Comparison of ENCODE assay signal across 9 mouse cellular contexts in genomic region chr12:86779206-86779989, GRCm38 (mm10). TPM values are rescaled to one million over a fixed set of nuclear protein-coding genes. Genes with fewer than 3 reads are reported as not detected.
DNase-seq lines count a peak whose midpoint lies in the region; ATAC-seq and TF ChIP-seq lines count a peak whose summit lies in the region.
"Had no signal": no experiment of that assay in that cellular context is flagged by ENCODE, and none has a peak within 500 bp of the region (broad histone marks: within the 10 kb centered on the region; RNA-seq: fewer than 3 reads in every experiment).

No protein-coding gene starts in this region.

- H3K4me2 ChIP-seq in hindbrain, embryonic 11.5 days (replicated peaks; ENCODE audit: low read depth, low read length) = no peak overlapping the region
- no peak overlapping the region for H3K4me2 ChIP-seq in hindbrain, embryonic 16.5 days (ENCODE audit: low read length)
- H3K4me2 ChIP-seq: hindbrain, embryonic 15.5 days had no signal

- in situ Hi-C loops in Patski (cut with MboI; ENCODE audit: low pct_unique_long_range_greater_than_20kb) = no loop called here

- CTCF ChIA-PET in Patski (lab: Charles Lee) = interaction anchor here (0.6 to 1.6 kb wide), 6 partner anchors 10 to 166 kb away, joined by 3 to 4 read pairs (median 3); no protein-coding TSS in a partner anchor

- H3K27me3 ChIP-seq in hindbrain, embryonic 11.5 days (ENCODE audit: control insufficient read depth, insufficient read depth, low read length) = no peaks in the 10 kb centered on the region
- no peaks in the 10 kb centered on the region for H3K27me3 ChIP-seq in hindbrain, embryonic 16.5 days (replicated peaks; ENCODE audit: control insufficient read depth, insufficient read depth, low read length)
- H3K27me3 ChIP-seq in Patski = no peaks in the 10 kb centered on the region
- H3K27me3 ChIP-seq in splenic B cell, adult 2 months (ENCODE audit: control insufficient read depth, insufficient read depth, low read length, poor library complexity, severe bottlenecking) = no peaks in the 10 kb centered on the region
- H3K27me3 ChIP-seq: hindbrain, embryonic 15.5 days had no signal

- peak; percentile 47 for TF ChIP-seq CTCF in Patski (IDR thresholded peaks at IDR 0.05)

- WGBS in hindbrain, embryonic 11.5 days = 58% methylated on average over 11 of the region's 11 CpGs
- 56% methylated on average over 11 of the region's 11 CpGs for WGBS in hindbrain, embryonic 16.5 days

- peak; percentile 51 for DNase-seq in hindbrain, embryonic 11.5 days (ENCODE audit: low spot score)
- peak; percentile 82 for DNase-seq in 416B (ENCODE audit: low read depth)
- DNase-seq in Patski (ENCODE audit: low read depth, low spot score) = no peak
- DNase-seq in heart, postnatal 4 days = peak; percentile 61
- DNase-seq in splenic B cell, adult 2 months (ENCODE audit: low read depth, low spot score) = peak; percentile 76
- DNase-seq in frontal cortex, postnatal 14 days (ENCODE audit: low spot score in 2 of 2) = no peak
- DNase-seq in adrenal gland, adult 18-20 months (ENCODE audit: low spot score in 2 of 2) = no peak

- H3K4me1 ChIP-seq in hindbrain, embryonic 11.5 days (replicated peaks; ENCODE audit: control insufficient read depth, insufficient read depth, low read length) = 0 out of 2 replicates have a peak, but pooled peaks cover 2% of the 10 kb centered on the region
- H3K4me1 ChIP-seq in hindbrain, embryonic 16.5 days (ENCODE audit: control insufficient read depth, insufficient read depth, low read depth, low read length) = no peaks in the 10 kb centered on the region
- H3K4me1 ChIP-seq: hindbrain, embryonic 15.5 days had no signal

- no peak for ATAC-seq in hindbrain, embryonic 11.5 days (ENCODE audit: low FRiP score)
- no peak for ATAC-seq in hindbrain, embryonic 16.5 days
- ATAC-seq in Patski = peak; percentile 39

- H3K27ac ChIP-seq in hindbrain, embryonic 11.5 days (ENCODE audit: low read depth, low read length) = no peak overlapping the region
- H3K27ac ChIP-seq in hindbrain, embryonic 16.5 days (ENCODE audit: low read depth, low read length) = no peak overlapping the region
- H3K27ac ChIP-seq: hindbrain, embryonic 15.5 days had no signal

- no peaks in the 10 kb centered on the region for H3K36me3 ChIP-seq in hindbrain, embryonic 11.5 days (ENCODE audit: control insufficient read depth, insufficient read depth, low read length)
- no peaks in the 10 kb centered on the region for H3K36me3 ChIP-seq in hindbrain, embryonic 16.5 days (ENCODE audit: control insufficient read depth, insufficient read depth, low read length)
- H3K36me3 ChIP-seq in splenic B cell, adult 2 months (ENCODE audit: control insufficient read depth, insufficient read depth, low read length, poor library complexity, severe bottlenecking) = no peaks in the 10 kb centered on the region
- H3K36me3 ChIP-seq: hindbrain, embryonic 15.5 days had no signal

- H3K9ac ChIP-seq in hindbrain, embryonic 11.5 days (ENCODE audit: low read depth, low read length) = no peak overlapping the region
- H3K9ac ChIP-seq in hindbrain, embryonic 16.5 days (ENCODE audit: low read depth, low read length) = no peak overlapping the region
- H3K9ac ChIP-seq: hindbrain, embryonic 15.5 days had no signal

- no peaks in the 10 kb centered on the region for H3K9me3 ChIP-seq in hindbrain, embryonic 11.5 days (ENCODE audit: control insufficient read depth, low read length)
- H3K9me3 ChIP-seq in hindbrain, embryonic 16.5 days (ENCODE audit: control insufficient read depth, low read length) = no peaks in the 10 kb centered on the region
- H3K9me3 ChIP-seq: hindbrain, embryonic 15.5 days had no signal

- POLR2A ChIA-PET in Patski (lab: Charles Lee) = no interaction called here

- no peak overlapping the region for H3K4me3 ChIP-seq in hindbrain, embryonic 11.5 days (ENCODE audit: low read depth, low read length)
- H3K4me3 ChIP-seq in hindbrain, embryonic 16.5 days (ENCODE audit: low read length) = no peak overlapping the region
- H3K4me3 ChIP-seq: hindbrain, embryonic 15.5 days had no signal

RNA-seq across cellular contexts. Expression of gene Lrrc74a, which starts 45.2 kb away (rescaled TPM):
- polyA plus RNA-seq in hindbrain, embryonic 11.5 days (2014; fragmentation: Nextera tagmentation; extraction: Ambion mirVana) = not detected in 2 replicates
- polyA plus RNA-seq in hindbrain, embryonic 16.5 days (2015; fragmentation: Nextera tagmentation; extraction: Ambion mirVana) = not detected in 2 replicates
- polyA plus RNA-seq in Patski (2021) = not detected
- total RNA-seq in heart, postnatal 4 days (2021) = not detected
- not detected for total RNA-seq in adrenal gland, adult 18-20 months (2021)
- polyA plus RNA-seq: hindbrain, embryonic 15.5 days had no signal

RNA-seq across cellular contexts. Expression of gene Angel1, which starts 53.1 kb away (rescaled TPM):
- 8.4 and 11.6 TPM in 2 replicates for polyA plus RNA-seq in hindbrain, embryonic 11.5 days (2014; fragmentation: Nextera tagmentation; extraction: Ambion mirVana)
- polyA plus RNA-seq in hindbrain, embryonic 16.5 days (2015; fragmentation: Nextera tagmentation; extraction: Ambion mirVana) = 10.0 and 13.0 TPM in 2 replicates
- 4.9 TPM for polyA plus RNA-seq in Patski (2021)
- total RNA-seq in heart, postnatal 4 days (2021) = 1 to 10 TPM; 5.2 to 5.3 TPM
- 1 to 10 TPM; 2.3 to 2.4 TPM for total RNA-seq in adrenal gland, adult 18-20 months (2021)

Comparison
In these comparisons a context has a peak if more than half of its experiments do, and no peak if none do; other contexts are left out.
1. DNase-seq: peak in hindbrain, embryonic 11.5 days (single experiment), 416B (single experiment), heart, postnatal 4 days (single experiment) and splenic B cell, adult 2 months (single experiment); none in Patski (single experiment), frontal cortex, postnatal 14 days (0 of 2) and adrenal gland, adult 18-20 months (0 of 2).